30 mouse cellular contexts compared by ENCODE assay signal in genomic region chr3:35762735-35763134, GRCm38 (mm10). TPM values are rescaled to one million over a fixed set of nuclear protein-coding genes. Genes with fewer than 3 reads are reported as not detected.
DNase-seq lines count a peak whose midpoint lies in the region; ATAC-seq and TF ChIP-seq lines count a peak whose summit lies in the region.
"Had no signal": no experiment of that assay in that cellular context is flagged by ENCODE, and none has a peak within 500 bp of the region (broad histone marks: within the 10 kb centered on the region; RNA-seq: fewer than 3 reads in every experiment).

No protein-coding gene starts in this region.

- H3K27ac ChIP-seq in intestine, postnatal 0 days (ENCODE audit: low read depth, low read length): no peak overlapping the region
- no peak overlapping the region for H3K27ac ChIP-seq in intestine, embryonic 15.5 days
- H3K27ac ChIP-seq in forebrain, embryonic 15.5 days (replicated peaks): no peak overlapping the region
- H3K27ac ChIP-seq in neural tube, embryonic 15.5 days (replicated peaks): no peak overlapping the region
- H3K27ac ChIP-seq: embryonic facial prominence, embryonic 10.5 days; embryonic facial prominence, embryonic 15.5 days; forebrain, embryonic 12.5 days; heart, embryonic 10.5 days; heart, embryonic 15.5 days; limb, embryonic 12.5 days; liver, embryonic 15.5 days; lung, embryonic 15.5 days had no signal

- TF ChIP-seq CTCF in intestine, postnatal 0 days (IDR thresholded peaks at IDR 0.05; ENCODE audit: low read depth): no peak

- H3K4me2 ChIP-seq in intestine, postnatal 0 days (replicated peaks; ENCODE audit: low read depth): 0 out of 2 replicates have a peak overlapping the region, but pooled peaks have one; percentile 21
- no peak overlapping the region for H3K4me2 ChIP-seq in intestine, embryonic 15.5 days (replicated peaks)
- no peak overlapping the region for H3K4me2 ChIP-seq in forebrain, embryonic 15.5 days (replicated peaks)
- no peak overlapping the region for H3K4me2 ChIP-seq in neural tube, embryonic 15.5 days
- H3K4me2 ChIP-seq: embryonic facial prominence, embryonic 15.5 days; forebrain, embryonic 12.5 days; heart, embryonic 15.5 days; limb, embryonic 12.5 days; liver, embryonic 15.5 days; lung, embryonic 15.5 days; midbrain, embryonic 11.5 days had no signal

- no peaks in the 10 kb centered on the region for H3K27me3 ChIP-seq in intestine, postnatal 0 days (replicated peaks; ENCODE audit: control insufficient read depth, insufficient read depth, low read length)
- H3K27me3 ChIP-seq in intestine, embryonic 15.5 days (replicated peaks): no peaks in the 10 kb centered on the region
- no peaks in the 10 kb centered on the region for H3K27me3 ChIP-seq in forebrain, embryonic 15.5 days
- H3K27me3 ChIP-seq in neural tube, embryonic 15.5 days (replicated peaks): no peaks in the 10 kb centered on the region
- H3K27me3 ChIP-seq: embryonic facial prominence, embryonic 15.5 days; forebrain, embryonic 12.5 days; heart, embryonic 15.5 days; limb, embryonic 12.5 days; liver, embryonic 15.5 days; lung, embryonic 15.5 days had no signal

- H3K4me1 ChIP-seq in intestine, postnatal 0 days (replicated peaks; ENCODE audit: control insufficient read depth, insufficient read depth, low read length): peaks cover 4% of the 10 kb centered on the region; the same call in 1 of the 2 replicates
- H3K4me1 ChIP-seq in intestine, embryonic 15.5 days (replicated peaks): no peaks in the 10 kb centered on the region
- H3K4me1 ChIP-seq in forebrain, embryonic 15.5 days: no peaks in the 10 kb centered on the region
- H3K4me1 ChIP-seq in neural tube, embryonic 15.5 days: no peaks in the 10 kb centered on the region
- H3K4me1 ChIP-seq: embryonic facial prominence, embryonic 10.5 days; embryonic facial prominence, embryonic 15.5 days; forebrain, embryonic 12.5 days; heart, embryonic 10.5 days; heart, embryonic 15.5 days; limb, embryonic 12.5 days; lung, embryonic 15.5 days had no signal

- no peaks in the 10 kb centered on the region for H3K36me3 ChIP-seq in intestine, postnatal 0 days (ENCODE audit: control insufficient read depth, insufficient read depth)
- H3K36me3 ChIP-seq in intestine, embryonic 15.5 days: no peaks in the 10 kb centered on the region
- H3K36me3 ChIP-seq in forebrain, embryonic 15.5 days: no peaks in the 10 kb centered on the region
- H3K36me3 ChIP-seq in neural tube, embryonic 15.5 days: no peaks in the 10 kb centered on the region
- H3K36me3 ChIP-seq: embryonic facial prominence, embryonic 10.5 days; embryonic facial prominence, embryonic 15.5 days; forebrain, embryonic 12.5 days; heart, embryonic 10.5 days; heart, embryonic 15.5 days; limb, embryonic 12.5 days; liver, embryonic 15.5 days; lung, embryonic 15.5 days had no signal

- H3K4me3 ChIP-seq in intestine, postnatal 0 days (ENCODE audit: low read depth, low read length): no peak overlapping the region
- H3K4me3 ChIP-seq in intestine, embryonic 15.5 days (replicated peaks): no peak overlapping the region
- H3K4me3 ChIP-seq in forebrain, embryonic 15.5 days: no peak overlapping the region
- H3K4me3 ChIP-seq in neural tube, embryonic 15.5 days (replicated peaks): no peak overlapping the region
- H3K4me3 ChIP-seq: embryonic facial prominence, embryonic 10.5 days; embryonic facial prominence, embryonic 15.5 days; forebrain, embryonic 12.5 days; heart, embryonic 10.5 days; heart, embryonic 15.5 days; limb, embryonic 12.5 days; liver, embryonic 15.5 days; lung, embryonic 15.5 days; myocyte had no signal

- ATAC-seq in intestine, postnatal 0 days: no peak
- ATAC-seq in intestine, embryonic 15.5 days: no peak
- ATAC-seq in granulocyte monocyte progenitor cell, adult 5-6 weeks (replicated peaks; ENCODE audit: poor library complexity, severe bottlenecking): peak; percentile 60
- ATAC-seq in megakaryocyte progenitor cell, adult 5-6 weeks (replicated peaks; ENCODE audit: poor library complexity): peak; percentile 32; the same call in 1 of the 2 replicates
- ATAC-seq in forebrain, embryonic 15.5 days (replicated peaks): no peak
- no peak for ATAC-seq in neural tube, embryonic 15.5 days (ENCODE audit: low FRiP score)
- ATAC-seq: hindbrain, embryonic 16.5 days; midbrain, embryonic 16.5 days had no signal

- H3K9me3 ChIP-seq in intestine, postnatal 0 days (ENCODE audit: control insufficient read depth): no peaks in the 10 kb centered on the region
- no peaks in the 10 kb centered on the region for H3K9me3 ChIP-seq in intestine, embryonic 15.5 days
- H3K9me3 ChIP-seq in forebrain, embryonic 15.5 days: 0 out of 2 replicates have a peak, but pooled peaks cover 5% of the 10 kb centered on the region
- H3K9me3 ChIP-seq in neural tube, embryonic 15.5 days (replicated peaks): no peaks in the 10 kb centered on the region
- H3K9me3 ChIP-seq: embryonic facial prominence, embryonic 10.5 days; embryonic facial prominence, embryonic 15.5 days; forebrain, embryonic 12.5 days; heart, embryonic 10.5 days; heart, embryonic 15.5 days; limb, embryonic 12.5 days; liver, embryonic 15.5 days; lung, embryonic 15.5 days had no signal

- WGBS in intestine, postnatal 0 days: 24% methylated on average over 4 of the region's 4 CpGs
- WGBS in intestine, embryonic 15.5 days: 46% methylated on average over 4 of the region's 4 CpGs
- 85% methylated on average over 4 of the region's 4 CpGs for WGBS in forebrain, embryonic 15.5 days
- WGBS in neural tube, embryonic 15.5 days: 42% methylated on average over 4 of the region's 4 CpGs

- H3K9ac ChIP-seq in intestine, postnatal 0 days (ENCODE audit: low read depth, low read length): no peak overlapping the region
- no peak overlapping the region for H3K9ac ChIP-seq in intestine, embryonic 15.5 days
- H3K9ac ChIP-seq in forebrain, embryonic 15.5 days (replicated peaks): no peak overlapping the region
- no peak overlapping the region for H3K9ac ChIP-seq in neural tube, embryonic 15.5 days (replicated peaks)
- H3K9ac ChIP-seq: embryonic facial prominence, embryonic 15.5 days; forebrain, embryonic 12.5 days; heart, embryonic 15.5 days; limb, embryonic 12.5 days; liver, embryonic 15.5 days; lung, embryonic 15.5 days had no signal

- DNase-seq in CD4-positive helper T cell, adult 2 months (ENCODE audit: low read depth, low spot score): peak; percentile 25
- DNase-seq in spleen, adult 18-20 months: no peak
- DNase-seq: adrenal gland, postnatal 36 days; cerebellum, adult 2 months; cerebellum, postnatal 14 days; gastrocnemius, postnatal 14 days; heart, adult 11 months; kidney, adult 11 months; kidney, postnatal 14 days; lung, postnatal 4 days; retina, postnatal 1 day; right cerebral cortex, postnatal 14 days had no signal

RNA-seq across cellular contexts. Expression of gene Atp11b, which starts 8.8 kb away (rescaled TPM):
- polyA plus RNA-seq in intestine, postnatal 0 days (2015; fragmentation: Nextera tagmentation; extraction: Ambion mirVana): 27.3 and 28.8 TPM in 2 replicates
- 43.2 and 44.4 TPM in 2 replicates for polyA plus RNA-seq in intestine, embryonic 15.5 days (2015; fragmentation: Nextera tagmentation; extraction: Ambion mirVana)
- total RNA-seq in granulocyte monocyte progenitor cell, adult 5-6 weeks (2014; fragmentation: Nextera tagmentation): 117 and 149 TPM in 2 replicates
- total RNA-seq in granulocyte monocyte progenitor cell, adult 5-6 weeks (2017): 111 and 132 TPM in 2 replicates
- total RNA-seq in megakaryocyte progenitor cell, adult 5-6 weeks (2015): 218 and 248 TPM in 2 replicates
- 110 and 139 TPM in 2 replicates for total RNA-seq in megakaryocyte progenitor cell, adult 5-6 weeks (2017)
- 30.7 and 30.9 TPM in 2 replicates for polyA plus RNA-seq in forebrain, embryonic 15.5 days (2015; fragmentation: Nextera tagmentation; extraction: Ambion mirVana)
- 40.1 and 40.3 TPM in 2 replicates for polyA plus RNA-seq in neural tube, embryonic 15.5 days (2015; fragmentation: Nextera tagmentation; extraction: Ambion mirVana)

Comparison
In these comparisons a context has a peak if more than half of its experiments do, and no peak if none do; other contexts are left out.
1. ATAC-seq: peak in granulocyte monocyte progenitor cell, adult 5-6 weeks (single experiment) and megakaryocyte progenitor cell, adult 5-6 weeks (single experiment); none in intestine, postnatal 0 days (single experiment), intestine, embryonic 15.5 days (single experiment), forebrain, embryonic 15.5 days (single experiment) and neural tube, embryonic 15.5 days (single experiment).